20 mouse cellular contexts compared by ENCODE assay signal in genomic region chr5:66342285-66342684, GRCm38 (mm10).
"Had no signal": no experiment of that assay in that cellular context is flagged by ENCODE, and none has a peak within 500 bp of the region (broad histone marks: within the 10 kb centered on the region; RNA-seq: fewer than 3 reads in every experiment).

No protein-coding gene starts in this region.

- H3K4me3 ChIP-seq: limb, embryonic 10.5 days; limb, embryonic 13.5 days; liver, embryonic 13.5 days; lung, embryonic 15.5 days; megakaryocyte, embryonic 14.5 days; midbrain, embryonic 10.5 days; midbrain, embryonic 13.5 days; myocyte; neural tube, embryonic 13.5 days; stomach, embryonic 15.5 days had no signal

- H3K27me3 ChIP-seq: lung, embryonic 15.5 days; neural tube, embryonic 13.5 days; stomach, embryonic 15.5 days had no signal

- H3K9ac ChIP-seq: limb, embryonic 13.5 days; liver, embryonic 13.5 days; lung, embryonic 15.5 days; midbrain, embryonic 13.5 days; neural tube, embryonic 13.5 days; stomach, embryonic 15.5 days had no signal

- H3K9me3 ChIP-seq: limb, embryonic 10.5 days; limb, embryonic 13.5 days; liver, embryonic 13.5 days; lung, embryonic 15.5 days; megakaryocyte, embryonic 14.5 days; midbrain, embryonic 10.5 days; midbrain, embryonic 13.5 days; neural tube, embryonic 13.5 days; stomach, embryonic 15.5 days had no signal

- DNase-seq: kidney, postnatal 10 days; kidney, postnatal 36 days; liver; liver, embryonic 13.5 days; lung, postnatal 10 days; lung, postnatal 36 days; retina, postnatal 1 day; right cerebral cortex, postnatal 25 days; spleen, adult 18-20 months; thymus, postnatal 4 days had no signal

- ATAC-seq: midbrain, embryonic 13.5 days; midbrain, embryonic 16.5 days had no signal

- H3K4me2 ChIP-seq: limb, embryonic 13.5 days; liver, embryonic 13.5 days; lung, embryonic 15.5 days; midbrain, embryonic 13.5 days; neural tube, embryonic 13.5 days; stomach, embryonic 15.5 days had no signal

- H3K27ac ChIP-seq: limb, embryonic 10.5 days; limb, embryonic 13.5 days; liver, embryonic 13.5 days; lung, embryonic 15.5 days; midbrain, embryonic 10.5 days; stomach, embryonic 15.5 days had no signal

- H3K36me3 ChIP-seq: limb, embryonic 10.5 days; liver, embryonic 13.5 days; lung, embryonic 15.5 days; midbrain, embryonic 10.5 days; midbrain, embryonic 13.5 days; neural tube, embryonic 13.5 days; stomach, embryonic 15.5 days had no signal
